Mouse (Mus musculus) forebrain, embryonic 14.5 days (tissue): ENCODE data around the gene Krt79. TPM values are rescaled to one million over a fixed set of nuclear protein-coding genes. Genes with fewer than 3 reads are reported as not detected.

ENCODE experiments used
- ATAC-seq: fragments of 200-750 bp; cut with Nextera tagmentation; 2 replicates; pipeline ENCODE4 v1.8.0; 2017; ENCODE audit warnings: mild to moderate bottlenecking, moderate library complexity
- DNase-seq: peaks from one replicate; pipeline ENCODE4 v3.0.0-alpha.2; 2015; ENCODE audit warnings: low spot score
- H3K27ac ChIP-seq: fragments of 300-500 bp; sonication (generic); 2 replicates; pipeline ENCODE4 v1.5.1; 2014; ENCODE audit warnings: low read depth, mild to moderate bottlenecking, control low read depth, low read length, moderate library complexity
- H3K27me3 ChIP-seq: fragments of 300-500 bp; sonication (generic); replicated peaks from 2 replicates; pipeline ENCODE4 v1.6.1; 2014; ENCODE audit warnings: low read length, control low read depth, mixed read lengths; ENCODE audit not compliant: control insufficient read depth, insufficient read depth
- H3K36me3 ChIP-seq: fragments of 300-500 bp; sonication (generic); 2 replicates; pipeline ENCODE4 v1.6.1; 2014; ENCODE audit warnings: low read length, control low read depth; ENCODE audit not compliant: control insufficient read depth, insufficient read depth
- H3K4me1 ChIP-seq: fragments of 300-500 bp; sonication (generic); 2 replicates; pipeline ENCODE4 v1.6.1; 2014; ENCODE audit warnings: antibody characterized with exemption, low read length, control low read depth; ENCODE audit not compliant: control insufficient read depth, insufficient read depth
- H3K4me2 ChIP-seq: fragments of 300-500 bp; sonication (generic); 2 replicates; pipeline ENCODE4 v1.6.1; 2014; ENCODE audit warnings: mild to moderate bottlenecking, control low read depth, low read length
- H3K4me3 ChIP-seq: fragments of 300-500 bp; sonication (generic); 2 replicates; pipeline ENCODE4 v1.5.1; 2014; ENCODE audit warnings: low read depth, low read length, control low read depth
- H3K9ac ChIP-seq: fragments of 300-500 bp; sonication (generic); 2 replicates; pipeline ENCODE4 v1.6.1; 2014; ENCODE audit warnings: mild to moderate bottlenecking, low read length, control low read depth, moderate library complexity
- H3K9me3 ChIP-seq: fragments of 300-500 bp; sonication (generic); replicated peaks from 2 replicates; pipeline ENCODE4 v1.6.1; 2016; ENCODE audit warnings: low read length, control low read depth, mixed read lengths; ENCODE audit not compliant: control insufficient read depth
- WGBS: fragments of 180-500 bp; shearing (Covaris S2); extraction: QIAGEN DNeasy Blood & Tissue Kit; methylation state at CpG from one replicate; pipeline ENCODE4 v1.1.7; 2014; 5-methylcytosine and 5-hydroxymethylcytosine counted together
- polyA plus RNA-seq: library from polyadenylated mRNA; unstranded; fragments of >200 nt; fragmentation: Nextera tagmentation; extraction: Ambion mirVana; gene quantifications from 2 replicates; pipeline ENCODE4 v1.2.1, GENCODE M21; 2014

The Krt79 gene
- polyA plus RNA-seq, 1 experiment from 2014 or later, result 0.10 TPM

DNA sequence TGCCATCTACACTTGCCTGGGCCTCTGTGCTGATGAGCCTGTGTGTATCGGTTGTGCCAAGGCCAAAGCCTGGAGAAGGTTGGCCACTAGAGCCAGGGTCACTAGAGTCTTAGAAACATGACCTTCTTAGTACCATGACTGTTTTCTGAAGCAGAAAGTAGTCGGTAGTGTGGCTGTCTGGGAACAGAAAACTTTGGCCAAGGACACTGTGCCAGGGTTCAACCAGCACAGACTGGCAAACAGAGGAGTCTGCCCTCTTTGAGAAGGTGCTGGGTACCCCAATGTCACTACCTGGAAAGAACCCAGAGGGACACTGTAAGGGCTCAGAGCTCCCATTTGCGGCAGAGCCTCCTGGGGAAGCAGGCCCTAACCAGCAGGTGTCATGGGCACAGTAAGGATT, 36.5 kb upstream of the Krt79 start:
- peaks cover 9% of the 10 kb centered on the region for H3K4me1 ChIP-seq
- H3K4me2 ChIP-seq, result peak overlapping the region; percentile 67; the same call in 1 of the 2 replicates
- 55% methylated on average over 3 of the region's 3 CpGs for WGBS
- H3K27ac ChIP-seq, result no peak overlapping the region
- no peak for ATAC-seq
- no peaks in the 10 kb centered on the region for H3K9me3 ChIP-seq
- H3K27me3 ChIP-seq, result no peaks in the 10 kb centered on the region
- H3K9ac ChIP-seq, result peak overlapping the region; percentile 65; the same call in 1 of the 2 replicates
- no peak for DNase-seq
- no peak overlapping the region for H3K4me3 ChIP-seq
- no peaks in the 10 kb centered on the region for H3K36me3 ChIP-seq

GRCm38 (mm10) chr15:101976023-101976422, 35.9 kb upstream of the Krt79 start:
- no peak for DNase-seq
- Histone ChIP-seq H3K27me3 (no peaks in the 10 kb centered on the region), H3K4me3 (no peak overlapping the region), H3K4me1 (peaks cover 9% of the 10 kb centered on the region), H3K9me3 (no peaks in the 10 kb centered on the region), H3K27ac (no peak overlapping the region), H3K4me2 (no peak overlapping the region), H3K36me3 (no peaks in the 10 kb centered on the region), H3K9ac (no peak overlapping the region)
- ATAC-seq, result no peak
- WGBS, result 74% methylated on average over 5 of the region's 5 CpGs

DNA sequence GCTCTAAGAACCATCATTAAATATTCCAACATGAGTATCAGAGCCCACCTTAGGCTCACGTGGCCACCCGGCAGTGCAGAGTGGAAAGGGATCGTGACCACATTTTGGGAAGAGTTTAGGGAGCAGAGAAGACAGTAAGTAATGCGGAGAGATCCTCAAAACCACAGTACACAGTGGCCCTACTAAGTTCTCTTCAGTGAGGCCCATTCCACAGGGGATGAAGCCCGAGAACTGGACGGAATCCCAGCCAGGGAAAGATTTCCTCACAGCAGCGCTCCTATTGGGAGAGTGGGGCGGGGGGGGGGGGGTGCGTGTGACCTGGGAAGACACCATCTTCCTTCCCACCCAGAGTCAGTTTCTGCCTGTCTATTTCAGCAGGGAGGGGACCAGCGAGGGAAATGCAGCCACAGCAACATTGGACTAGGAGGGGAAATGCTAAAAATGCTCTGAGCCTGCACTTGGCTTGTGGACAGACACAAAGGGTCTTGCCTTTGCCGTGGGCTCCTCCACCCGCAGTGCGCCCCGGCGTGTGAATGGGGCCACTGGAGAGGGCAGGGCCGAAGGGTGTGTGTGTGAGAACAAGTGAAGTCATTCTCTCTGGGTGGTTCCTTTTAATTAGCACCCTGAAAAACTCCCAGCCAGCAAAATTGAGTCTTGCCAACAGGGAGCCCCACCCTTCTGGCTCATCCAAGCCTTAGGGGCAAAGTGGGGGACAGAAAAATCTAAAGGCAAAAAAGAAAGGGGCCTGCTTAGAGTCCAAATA, 34.1 kb upstream of the Krt79 start:
- ATAC-seq (peak; percentile 13; the same call in 1 of the 2 replicates), DNase-seq (no peak)
- Histone ChIP-seq H3K27ac (no peak overlapping the region), H3K9ac (no peak overlapping the region), H3K36me3 (no peaks in the 10 kb centered on the region), H3K27me3 (no peaks in the 10 kb centered on the region), H3K4me1 (peaks cover 9% of the 10 kb centered on the region), H3K4me3 (no peak overlapping the region), H3K9me3 (no peaks in the 10 kb centered on the region), H3K4me2 (no peak overlapping the region)
- 55% methylated on average over 15 of the region's 16 CpGs for WGBS

DNA sequence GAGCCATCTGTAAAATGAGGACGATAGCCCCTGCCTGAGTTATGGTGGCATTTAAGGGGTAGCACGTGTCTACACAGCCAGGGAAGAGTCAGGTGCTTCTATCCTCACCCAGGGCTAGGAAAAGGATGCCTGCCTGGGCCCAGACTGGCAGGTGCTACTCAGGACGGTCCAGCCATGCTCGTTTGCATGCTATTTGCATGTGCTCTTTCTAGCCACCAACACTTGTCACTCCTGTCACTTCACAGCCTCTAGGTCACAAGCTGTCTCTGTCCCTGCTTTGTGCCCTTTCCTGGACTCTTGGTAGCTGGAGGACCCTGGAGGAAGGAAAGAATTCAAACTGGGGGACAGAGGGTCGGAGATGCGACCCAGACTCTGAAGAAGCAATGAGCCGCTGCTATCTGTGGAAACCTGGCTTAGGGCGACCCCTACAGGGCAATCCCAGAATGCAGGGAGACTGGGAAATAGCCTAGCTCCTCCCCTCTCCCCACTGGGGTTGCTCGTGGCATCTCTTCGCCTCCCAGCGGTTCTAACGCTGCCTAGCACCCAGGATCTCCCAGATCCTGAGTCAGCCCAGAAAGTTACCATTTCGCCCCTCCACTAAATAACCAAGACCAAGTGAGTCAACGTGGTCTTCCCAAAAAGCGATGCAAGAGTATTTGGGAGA, 33.4 kb upstream of the Krt79 start:
- WGBS, result 12% methylated on average over 15 of the region's 15 CpGs
- Histone ChIP-seq H3K4me1 (peaks cover 9% of the 10 kb centered on the region), H3K4me3 (no peak overlapping the region), H3K36me3 (no peaks in the 10 kb centered on the region), H3K4me2 (no peak overlapping the region), H3K9me3 (no peaks in the 10 kb centered on the region), H3K27me3 (no peaks in the 10 kb centered on the region), H3K9ac (no peak overlapping the region), H3K27ac (no peak overlapping the region)
- DNase-seq, result peak; percentile 95
- peak; percentile 65 for ATAC-seq

- peak; percentile 65 for DNase-seq
- Histone ChIP-seq H3K27me3 (no peaks in the 10 kb centered on the region), H3K27ac (no peak overlapping the region), H3K4me2 (no peak overlapping the region), H3K9me3 (no peaks in the 10 kb centered on the region), H3K9ac (no peak overlapping the region), H3K4me1 (no peaks in the 10 kb centered on the region), H3K4me3 (no peak overlapping the region), H3K36me3 (no peaks in the 10 kb centered on the region)
- peak; percentile 16; the same call in 1 of the 2 replicates for ATAC-seq
- WGBS, result 11% methylated on average over 3 of the region's 6 CpGs
Measured at GRCm38 (mm10) chr15:101970536-101970935, 30.4 kb upstream of the Krt79 start.

- Histone ChIP-seq H3K4me3 (no peak overlapping the region), H3K27ac (no peak overlapping the region), H3K9me3 (no peaks in the 10 kb centered on the region), H3K27me3 (no peaks in the 10 kb centered on the region), H3K9ac (no peak overlapping the region), H3K36me3 (no peaks in the 10 kb centered on the region), H3K4me2 (no peak overlapping the region), H3K4me1 (no peaks in the 10 kb centered on the region)
- ATAC-seq (no peak), DNase-seq (no peak)
- 80% methylated on average over 8 of the region's 8 CpGs for WGBS
Measured at GRCm38 (mm10) chr15:101966808-101967207, 26.7 kb upstream of the Krt79 start.

- ATAC-seq, result no peak
- no peaks in the 10 kb centered on the region for H3K27me3 ChIP-seq
- 65% methylated on average over 3 of the region's 3 CpGs for WGBS
- H3K27ac ChIP-seq, result no peak overlapping the region
- no peak overlapping the region for H3K4me2 ChIP-seq
- H3K36me3 ChIP-seq, result no peaks in the 10 kb centered on the region
- no peak overlapping the region for H3K4me3 ChIP-seq
- no peak for DNase-seq
- no peak overlapping the region for H3K9ac ChIP-seq
- H3K4me1 ChIP-seq, result no peaks in the 10 kb centered on the region
- H3K9me3 ChIP-seq, result no peaks in the 10 kb centered on the region
Measured at GRCm38 (mm10) chr15:101958891-101959290, 18.8 kb upstream of the Krt79 start.

DNA sequence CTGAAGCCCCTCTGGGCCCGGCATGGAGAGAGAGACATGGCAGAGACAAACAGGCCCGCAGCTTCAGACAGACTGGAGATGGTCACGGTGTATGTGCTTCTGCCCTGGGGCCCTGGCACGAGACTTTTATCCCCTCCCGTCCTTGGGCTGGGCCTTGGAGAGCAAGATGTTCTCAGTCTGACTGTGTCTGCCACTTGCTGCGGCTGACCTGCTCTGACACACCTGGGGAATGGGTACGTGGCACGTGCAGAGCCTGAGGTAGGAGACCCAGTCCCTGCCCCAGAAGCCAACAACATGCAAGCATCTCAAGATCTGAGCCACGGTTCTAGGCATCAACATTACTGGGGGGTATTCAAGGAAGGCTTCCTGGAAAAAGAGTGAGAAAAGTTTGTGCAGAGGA, 14.1 kb upstream of the Krt79 start, which contains the start of gene Krt78:
Gene Krt78 (minus strand): TSS at position 101 of the 400 bp plus-strand sequence.
- 90% methylated on average over 9 of the region's 9 CpGs for WGBS
- ATAC-seq, result no peak
- no peaks in the 10 kb centered on the region for H3K36me3 ChIP-seq
- H3K27me3 ChIP-seq, result no peaks in the 10 kb centered on the region
- H3K27ac ChIP-seq, result no peak within 1 kb of the TSS
- H3K4me2 ChIP-seq, result no peak within 1 kb of the TSS
- H3K4me3 ChIP-seq, result no peak within 1 kb of the TSS
- DNase-seq, result no peak
- H3K9ac ChIP-seq, result no peak within 1 kb of the TSS
- H3K4me1 ChIP-seq, result no peaks in the 10 kb centered on the region
- no peaks in the 10 kb centered on the region for H3K9me3 ChIP-seq
